Mouse (Mus musculus): ENCODE measurements around the gene Mogat2.

The Mogat2 gene

DNA sequence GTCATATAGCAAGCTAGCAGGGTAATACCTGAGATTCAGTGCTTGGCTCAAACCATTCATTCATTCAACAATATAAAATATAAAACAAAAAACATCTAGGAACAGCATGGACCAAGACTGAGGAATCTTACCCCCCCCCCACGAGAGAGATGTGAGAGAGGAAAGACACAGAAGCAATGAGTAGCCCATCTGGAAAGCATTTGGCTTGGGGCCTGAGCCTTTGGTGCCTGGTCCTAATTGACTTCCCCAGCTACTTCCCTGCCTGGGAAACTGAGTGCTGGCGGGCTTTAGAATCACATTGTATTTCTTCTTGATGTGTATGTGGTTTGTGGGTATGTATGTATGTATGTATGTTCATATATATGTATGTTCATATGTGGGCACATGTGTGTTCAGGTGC is 2.8 kb downstream of the Mogat2 start:
- DNase-seq (ENCODE audit: low read depth), result no peak

DNA sequence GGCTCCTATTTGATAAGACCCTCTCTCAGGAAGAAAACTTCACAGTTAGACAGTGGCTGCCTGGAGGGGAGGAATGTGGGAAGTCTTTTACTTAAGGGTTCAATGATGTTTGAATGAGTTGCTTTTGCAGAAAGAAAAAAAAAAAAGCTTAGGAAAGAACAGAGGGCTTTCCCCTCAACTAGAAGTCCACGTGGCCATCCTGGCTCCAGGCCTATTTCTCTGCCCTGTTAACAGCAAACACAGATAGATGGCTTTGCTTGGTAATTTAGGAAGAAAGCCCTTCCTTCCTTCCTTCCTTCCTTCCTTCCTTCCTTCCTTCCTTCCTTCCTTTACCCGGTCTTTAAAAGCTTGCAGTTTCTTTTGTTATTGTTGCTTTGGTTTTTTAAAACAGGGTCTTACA is 3.5 kb downstream of the Mogat2 start:
- DNase-seq (ENCODE audit: low read depth), result no peak

DNA sequence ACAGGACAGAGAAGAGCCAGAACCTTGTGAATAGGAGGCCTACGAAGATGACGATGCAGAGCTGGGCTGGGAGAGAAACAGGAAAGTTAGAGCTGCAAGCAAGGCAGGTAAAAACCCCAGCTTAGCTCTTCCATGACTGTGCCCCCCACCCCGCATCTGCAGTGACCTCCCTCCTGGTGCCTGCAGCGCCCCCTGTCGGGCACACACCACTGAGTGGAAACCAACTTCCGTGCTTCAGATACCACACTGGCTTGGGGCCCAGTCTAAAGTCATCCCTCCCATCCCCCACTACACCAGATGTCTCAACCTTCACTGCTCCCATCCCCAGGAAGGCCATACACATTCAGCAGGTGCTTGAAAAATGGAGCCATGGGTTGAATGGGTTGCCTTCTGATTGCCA is 5.8 kb downstream of the Mogat2 start:
- no peak for DNase-seq (ENCODE audit: low read depth)

DNA sequence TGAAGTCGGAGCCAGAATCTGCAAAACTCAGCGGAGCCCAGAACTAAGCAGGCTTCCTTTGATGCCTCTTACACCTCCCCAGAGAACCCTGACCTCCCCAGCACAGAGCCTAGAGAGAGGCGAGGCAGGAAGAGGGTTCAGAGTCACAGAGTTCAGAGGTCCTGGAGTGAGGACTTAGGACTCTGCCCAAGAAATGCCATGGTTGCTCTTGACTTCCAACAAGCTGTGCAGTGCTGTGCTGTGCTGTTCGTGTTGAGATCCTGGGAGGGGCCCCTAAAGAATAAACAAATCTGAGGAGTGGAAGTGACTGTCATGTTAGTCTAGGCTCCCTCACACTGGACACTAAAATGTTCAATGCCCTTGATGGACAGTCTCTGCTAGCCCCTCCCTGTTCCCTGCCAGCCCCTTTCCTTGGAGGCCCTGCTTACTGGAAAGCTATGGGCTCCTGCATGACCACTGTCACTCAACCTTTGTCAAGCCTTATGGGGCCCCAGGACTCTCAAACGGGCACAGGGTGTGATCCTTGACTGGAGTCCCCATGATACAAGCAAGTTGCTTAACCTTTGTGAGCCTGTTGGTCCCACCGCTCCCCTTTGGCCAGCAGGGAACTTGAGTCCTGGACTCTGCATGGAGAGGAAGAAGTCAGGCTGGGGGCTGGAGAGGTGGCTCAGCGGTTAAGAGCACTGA is 8.2 kb downstream of the Mogat2 start:
- DNase-seq (ENCODE audit: low read depth), result no peak

DNA sequence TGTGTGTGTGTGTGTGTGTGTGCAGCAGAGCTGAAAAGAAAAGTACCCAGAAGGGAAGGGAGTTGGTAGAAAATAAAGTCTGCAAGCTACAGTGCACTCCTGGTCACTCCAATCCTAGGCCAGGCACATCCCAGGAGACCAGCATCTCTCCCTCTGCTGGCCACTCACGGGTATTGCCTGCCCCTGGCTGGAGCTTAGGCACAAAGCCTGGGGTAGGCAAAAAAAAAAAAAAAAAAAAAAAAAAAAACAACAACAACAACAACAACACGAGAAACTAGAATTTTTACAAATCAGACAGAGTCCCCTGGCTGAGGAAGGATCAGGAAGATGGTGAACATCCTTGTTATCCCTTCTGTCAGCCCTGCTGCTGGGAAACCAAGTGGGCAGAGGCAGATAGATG is 9.0 kb downstream of the Mogat2 start:
- peak; percentile 40 for DNase-seq (ENCODE audit: low read depth)

DNA sequence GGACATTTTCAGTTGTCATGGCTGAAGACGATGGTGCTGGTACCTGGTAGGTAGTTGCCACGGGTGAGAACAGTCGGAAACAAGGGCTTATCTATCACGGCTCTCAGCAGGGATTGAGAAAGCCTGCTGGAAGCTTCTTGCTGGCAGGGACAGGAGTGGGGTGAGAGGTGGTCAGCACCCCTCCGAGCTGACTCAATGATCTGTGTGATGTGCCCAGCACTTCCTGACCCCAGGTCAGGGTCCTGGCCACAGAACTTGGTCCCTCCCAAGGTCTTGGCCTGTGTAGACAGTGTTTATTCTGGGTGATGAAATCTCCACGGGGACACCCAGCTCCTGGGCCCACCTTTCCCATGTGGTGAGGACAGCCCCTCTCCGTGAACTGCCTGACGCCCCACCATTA is 9.6 kb downstream of the Mogat2 start:
- no peak for DNase-seq (ENCODE audit: low read depth)

DNA sequence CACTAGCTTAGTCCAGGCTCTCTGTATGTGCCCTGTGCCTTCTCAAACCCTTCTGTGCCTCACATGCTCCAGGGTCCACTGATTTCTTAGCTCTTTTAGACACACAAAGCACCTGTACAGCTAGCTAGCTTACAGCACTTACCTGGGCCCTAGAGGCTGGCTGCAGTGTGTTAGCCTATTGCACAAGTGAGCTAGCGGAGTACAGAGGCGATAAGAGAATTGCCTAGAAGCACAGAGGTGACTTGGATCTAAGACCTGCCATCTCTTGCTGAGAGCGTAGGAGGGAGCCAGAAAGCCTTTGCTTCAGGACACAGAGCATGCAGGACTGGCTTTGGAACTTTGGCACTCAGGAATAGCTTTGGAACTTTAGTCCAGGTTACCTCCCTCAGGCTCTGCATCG is 11.2 kb downstream of the Mogat2 start:
- DNase-seq (ENCODE audit: low read depth), result no peak

DNA sequence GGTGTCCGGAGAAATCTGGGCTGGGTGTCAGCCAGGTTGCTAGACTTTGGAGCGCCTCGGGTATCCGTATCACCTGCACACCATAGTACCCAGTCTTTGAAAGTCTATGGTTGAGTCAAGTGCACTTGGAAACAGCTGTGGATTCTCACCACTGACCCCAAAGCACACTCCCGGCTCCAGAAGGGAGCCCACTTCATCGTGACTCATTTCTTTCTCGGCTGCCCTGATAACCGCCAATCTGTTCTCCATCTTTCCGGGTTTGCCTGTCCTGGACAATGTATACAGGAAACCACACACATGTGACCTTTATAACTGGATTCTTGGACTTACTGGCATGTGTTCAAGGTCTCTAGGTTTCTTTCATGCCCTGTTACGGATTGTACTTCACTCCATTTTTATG is 11.8 kb downstream of the Mogat2 start:
- no peak for DNase-seq (ENCODE audit: low read depth)

DNA sequence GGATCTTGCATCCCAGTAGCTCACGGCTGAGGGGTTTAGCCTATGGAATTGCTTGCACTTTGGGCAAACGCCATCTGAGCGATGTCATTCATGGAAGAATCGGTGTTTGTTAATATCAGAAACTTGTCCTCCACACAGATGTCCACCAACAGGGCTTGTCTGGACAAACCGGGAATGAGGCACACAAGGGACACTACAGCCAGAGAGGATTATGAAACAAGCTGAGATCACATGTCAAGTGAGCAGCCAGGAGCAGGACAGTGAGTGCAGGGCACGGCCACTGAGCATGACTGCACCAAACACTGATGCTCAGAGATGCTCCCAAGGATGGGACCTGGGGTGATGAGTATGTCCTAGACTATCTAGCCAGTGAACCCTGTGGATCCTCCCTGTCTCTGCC is 13.0 kb downstream of the Mogat2 start:
- no peak for DNase-seq (ENCODE audit: low read depth)

DNA sequence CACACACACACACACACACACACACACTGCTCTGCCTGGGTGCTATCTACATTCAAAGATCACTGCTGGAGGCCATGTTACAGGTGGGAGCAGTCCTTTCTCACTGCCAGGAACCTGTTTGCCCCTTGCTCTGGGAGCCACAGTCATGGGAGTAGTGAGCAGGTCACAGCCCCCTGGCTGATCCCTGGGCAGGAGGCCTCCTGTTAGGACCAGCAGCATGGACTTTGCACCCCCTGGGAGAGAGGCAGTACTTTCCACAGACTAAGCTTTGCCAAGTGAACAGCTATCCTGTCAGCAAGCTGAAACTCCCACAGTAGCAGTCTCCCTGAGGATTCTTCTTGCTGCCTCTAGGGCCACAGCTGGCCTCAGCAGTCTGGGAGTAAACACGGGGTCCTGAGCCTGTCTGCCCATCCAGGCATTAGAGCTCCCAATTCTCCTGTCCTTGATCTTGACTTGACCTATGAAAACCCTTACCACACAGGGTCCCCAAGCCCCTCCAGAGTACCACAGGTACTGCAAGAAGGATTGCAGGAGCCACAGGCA is 13.7 kb downstream of the Mogat2 start:
- no peak for DNase-seq (ENCODE audit: low read depth)

DNA sequence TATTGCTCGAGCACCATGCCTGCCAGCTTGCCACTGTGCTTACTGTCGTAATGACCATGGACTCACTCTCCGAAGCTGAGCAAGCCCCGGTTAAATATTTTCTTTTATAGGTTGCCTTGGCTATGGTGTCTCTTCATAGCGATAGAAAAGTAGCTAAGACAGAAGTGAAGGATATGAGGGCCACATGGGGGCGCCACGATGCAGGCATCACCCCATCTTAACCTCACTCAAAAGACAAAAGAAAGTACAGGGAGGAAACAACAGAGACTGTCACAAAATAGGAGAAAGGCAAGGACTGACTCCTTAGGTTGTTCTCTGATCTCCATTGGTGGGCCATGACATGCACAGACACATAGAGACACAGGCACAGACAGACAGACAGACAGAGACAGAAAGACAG is 14.2 kb downstream of the Mogat2 start:
- peak; percentile 47 for DNase-seq (ENCODE audit: low read depth)

DNA sequence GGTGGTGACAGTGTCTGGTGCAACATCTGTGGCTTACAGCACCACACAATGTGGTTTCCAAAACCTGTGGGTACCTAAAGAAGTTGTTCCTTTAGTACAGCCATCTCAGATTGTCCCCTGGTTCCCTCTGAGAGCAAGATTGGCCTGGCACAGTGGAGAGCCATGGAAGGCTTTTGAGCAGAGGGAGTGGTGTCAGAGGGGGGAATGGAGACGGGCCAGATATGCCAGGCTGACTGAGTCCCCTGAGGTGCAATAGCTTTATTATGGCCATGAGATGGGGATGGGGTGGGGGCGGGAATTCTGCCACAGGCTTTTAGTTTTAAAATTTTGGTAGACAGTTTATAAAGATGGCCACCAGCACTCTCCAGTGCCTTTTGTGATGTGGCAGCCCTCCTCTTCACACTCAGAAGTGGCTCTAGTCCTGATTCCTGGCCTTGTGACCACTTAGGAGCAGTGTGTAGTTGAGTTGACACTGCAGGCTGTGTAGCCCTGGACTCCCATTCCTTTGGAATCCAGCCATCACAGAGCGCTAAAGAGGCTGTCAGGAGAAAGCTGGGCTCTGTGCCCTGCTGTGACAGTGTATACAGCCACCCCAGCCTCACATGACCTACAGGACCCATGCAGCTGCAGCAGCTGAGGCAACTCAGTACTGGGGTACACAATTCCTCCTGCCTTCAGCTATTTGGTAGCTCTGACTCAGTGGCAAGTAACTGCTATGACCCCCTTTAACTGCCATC is 20.9 kb downstream of the Mogat2 start:
- DNase-seq (ENCODE audit: low read depth), result no peak

DNA sequence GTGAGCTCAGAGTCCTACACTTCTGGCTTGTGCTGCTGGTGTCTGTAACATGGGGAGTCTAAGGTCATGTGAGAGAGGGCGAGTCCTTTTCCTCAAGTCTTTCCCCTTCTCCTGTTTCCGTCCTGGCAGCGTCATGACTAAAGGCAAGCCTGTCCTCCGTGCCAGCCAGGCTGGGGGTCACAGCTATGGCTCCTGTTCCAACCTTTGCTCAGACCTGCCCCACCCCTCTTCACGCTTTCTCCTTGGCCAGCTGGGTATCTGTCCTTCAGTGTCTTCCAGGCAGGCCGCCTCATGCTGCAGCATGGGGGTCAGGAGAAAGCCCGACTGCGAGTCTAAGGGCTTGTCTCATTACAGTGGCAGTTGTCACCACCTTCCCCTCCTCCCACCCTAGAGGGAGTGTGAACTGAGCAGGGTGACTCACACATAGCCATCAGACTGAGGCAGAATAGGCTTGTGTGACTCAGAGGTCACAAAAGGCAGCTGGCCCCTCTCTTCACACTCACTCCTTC is 23.0 kb downstream of the Mogat2 start:
- DNase-seq (ENCODE audit: low read depth), result no peak

DNA sequence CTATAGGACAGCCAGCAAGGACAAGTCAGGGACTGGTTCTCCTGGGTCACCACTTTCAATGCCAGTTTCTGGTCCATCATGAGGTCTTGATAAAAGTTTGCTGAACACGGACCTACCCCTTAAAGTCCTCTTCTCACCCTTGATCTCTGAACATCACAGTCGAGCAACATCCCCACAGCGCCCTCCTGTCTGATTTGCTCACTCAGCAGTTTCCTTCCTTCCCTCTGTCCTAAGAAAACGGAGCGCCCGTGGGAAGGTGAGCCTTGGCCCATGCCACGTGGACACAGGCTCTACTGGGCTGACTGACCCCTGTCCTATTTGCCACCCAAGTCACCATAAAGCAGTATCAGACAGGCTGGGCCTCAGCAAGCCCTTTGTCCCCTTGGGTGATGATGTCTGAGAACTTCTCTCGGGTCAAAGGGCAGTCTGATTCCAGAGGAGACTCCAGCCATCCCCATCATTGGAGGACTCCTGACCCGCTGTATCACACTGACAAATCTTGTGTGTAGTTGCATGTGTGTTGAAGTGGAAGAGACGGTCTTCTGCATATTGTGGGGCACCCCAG is 23.7 kb downstream of the Mogat2 start:
- no peak for DNase-seq (ENCODE audit: low read depth)

DNA sequence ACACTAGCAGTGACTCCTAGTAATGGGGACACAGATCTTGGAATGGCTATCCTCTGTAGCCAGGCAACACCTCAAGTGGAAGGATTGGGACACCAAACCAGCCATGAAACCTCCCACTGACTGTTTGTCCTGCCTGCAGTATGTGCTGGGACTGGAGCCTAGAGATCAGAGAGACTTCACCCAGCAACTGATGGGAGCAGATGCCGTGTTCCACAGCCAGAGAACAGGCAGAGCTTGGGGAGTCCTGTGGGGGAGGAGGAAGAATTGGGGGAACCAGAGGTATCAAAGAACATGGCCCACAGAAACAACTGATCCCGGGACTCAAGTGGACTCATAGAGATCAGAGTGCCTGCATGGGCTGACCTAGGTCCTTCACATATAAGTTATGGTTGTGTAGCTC is 24.7 kb downstream of the Mogat2 start:
- no peak for DNase-seq (ENCODE audit: low read depth)

DNA sequence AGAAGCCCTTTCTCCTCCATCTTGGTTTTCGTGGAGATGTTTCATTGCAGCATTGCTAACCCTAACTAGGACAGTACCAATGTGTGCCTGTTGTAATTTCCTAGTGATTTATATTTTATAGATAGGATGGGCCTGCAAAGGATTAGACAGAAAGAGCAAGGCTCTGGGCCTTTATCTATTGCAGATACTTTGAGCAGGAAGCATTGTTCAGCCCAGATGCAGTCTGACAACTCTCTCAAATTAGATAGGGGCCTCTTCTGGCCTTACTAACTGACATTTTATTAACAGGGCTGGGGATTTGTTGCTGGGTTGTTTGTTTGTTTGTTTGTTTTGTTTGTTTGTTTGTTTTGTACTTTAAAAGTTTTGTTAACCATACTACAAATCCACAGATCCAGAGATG is 25.4 kb downstream of the Mogat2 start:
- no peak for DNase-seq (ENCODE audit: low read depth)

DNA sequence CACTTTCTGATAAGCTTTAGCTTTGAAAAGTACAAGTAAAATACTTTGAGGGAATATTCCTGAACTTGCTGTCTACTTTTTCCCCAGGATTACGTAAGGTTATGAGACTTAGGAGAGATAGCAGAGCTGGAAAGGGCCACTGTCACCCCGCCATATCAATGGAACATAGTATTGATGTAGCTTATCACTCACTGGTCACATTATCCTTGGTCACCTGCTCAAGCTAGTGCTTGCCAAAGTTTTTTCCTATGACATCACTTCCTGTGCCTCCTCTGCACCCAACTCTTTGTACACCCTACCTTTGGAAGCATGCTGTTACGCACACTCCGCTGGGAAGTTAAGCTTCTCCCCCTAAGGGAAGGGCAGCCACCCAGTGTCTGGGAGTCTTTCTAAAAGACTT is 29.7 kb downstream of the Mogat2 start:
- no peak for DNase-seq (ENCODE audit: low read depth)

DNA sequence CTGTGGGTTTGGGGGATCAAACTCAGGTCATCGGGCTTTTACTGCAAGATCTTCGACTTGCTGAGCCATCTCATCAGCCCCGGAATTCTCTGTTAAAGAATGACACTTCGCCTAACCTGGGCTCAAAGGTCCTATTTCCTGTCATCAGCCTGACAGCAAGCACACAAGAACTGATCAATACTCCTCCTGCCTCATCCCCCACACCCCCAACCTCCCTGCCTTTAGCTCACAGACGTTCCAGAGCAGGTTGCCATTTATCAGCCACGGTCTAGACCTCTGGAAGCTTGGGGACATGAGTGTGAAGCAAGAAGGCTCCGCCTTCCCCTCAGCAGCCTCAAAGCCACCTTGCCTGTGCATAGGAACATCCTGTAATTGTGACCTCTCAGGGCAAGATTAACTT is 32.1 kb downstream of the Mogat2 start:
- DNase-seq (ENCODE audit: low read depth), result no peak

DNA sequence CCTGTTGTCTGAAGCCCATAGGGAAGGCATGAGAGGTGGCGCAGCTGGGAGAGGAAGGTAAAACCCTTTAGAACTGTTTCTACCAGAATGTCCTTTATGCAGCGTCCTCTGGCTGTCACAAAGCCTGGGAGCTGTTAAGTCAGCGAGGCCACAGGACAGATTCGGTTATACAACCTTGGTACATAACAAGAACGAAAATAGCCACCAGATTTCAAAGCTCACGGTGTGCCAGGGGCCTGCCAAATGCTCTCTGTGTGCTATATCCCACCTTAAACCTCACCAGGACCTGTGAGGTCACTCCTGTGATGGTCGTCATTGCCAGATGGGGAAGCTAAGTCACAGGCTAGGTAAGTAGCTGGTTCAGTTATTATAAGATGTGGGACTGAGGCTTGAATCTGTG is 36.3 kb downstream of the Mogat2 start:
- no peak for DNase-seq (ENCODE audit: low read depth)

DNA sequence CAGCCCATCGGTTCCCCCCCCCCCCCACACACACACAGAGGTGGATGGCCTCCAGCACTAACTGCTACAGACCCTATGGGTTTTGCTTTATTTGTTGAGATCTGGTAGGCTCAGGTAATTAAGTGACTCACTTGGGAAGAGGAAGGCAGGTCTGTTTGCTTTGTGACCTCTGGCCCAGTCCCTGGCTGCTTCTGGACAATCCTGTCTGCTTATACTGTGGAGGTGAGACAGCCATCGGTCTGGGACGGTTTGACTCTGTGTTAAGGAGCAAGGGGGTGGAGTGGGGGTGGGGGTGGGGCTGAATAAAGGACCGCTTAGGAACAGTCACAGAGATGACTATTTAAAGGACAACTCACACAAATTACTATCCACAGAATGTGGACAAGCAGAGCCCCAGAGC is 38.1 kb downstream of the Mogat2 start:
- DNase-seq (ENCODE audit: low read depth), result no peak

DNA sequence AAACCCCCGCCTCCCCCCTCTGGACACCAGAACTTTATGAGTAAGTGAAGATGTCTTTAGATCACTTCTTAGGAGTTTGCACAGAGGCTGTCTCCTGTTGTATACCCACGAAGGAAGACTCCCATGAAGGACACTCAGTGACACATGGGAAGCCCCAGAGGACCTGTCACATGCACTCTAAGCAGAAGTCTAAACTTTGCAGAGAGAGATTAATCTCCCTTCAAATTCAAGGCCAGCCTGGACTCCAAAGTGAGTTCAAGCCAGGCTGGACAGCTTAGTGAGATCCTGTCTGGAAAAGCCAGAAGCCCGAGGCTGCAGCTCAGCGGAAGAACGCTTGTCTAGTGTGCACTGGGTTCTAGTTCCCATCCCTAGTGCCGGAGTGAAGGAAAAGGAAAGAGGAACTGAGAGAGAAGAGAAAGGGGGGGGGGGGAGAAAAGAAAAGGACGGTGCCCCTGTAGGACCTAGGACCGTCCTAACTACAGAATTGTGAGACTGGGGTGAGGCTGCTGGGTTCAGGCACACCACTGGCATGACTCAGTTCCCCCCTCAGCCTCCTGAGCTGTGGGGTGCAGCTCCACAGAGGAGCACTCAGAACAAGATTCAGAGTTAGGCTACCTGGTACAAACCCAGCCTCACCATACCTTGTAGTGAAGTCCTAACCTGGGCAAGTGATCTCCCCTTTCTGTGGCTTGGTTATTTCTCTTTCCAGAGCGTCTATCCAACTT is 38.8 kb downstream of the Mogat2 start:
- no peak for DNase-seq (ENCODE audit: low read depth)

DNA sequence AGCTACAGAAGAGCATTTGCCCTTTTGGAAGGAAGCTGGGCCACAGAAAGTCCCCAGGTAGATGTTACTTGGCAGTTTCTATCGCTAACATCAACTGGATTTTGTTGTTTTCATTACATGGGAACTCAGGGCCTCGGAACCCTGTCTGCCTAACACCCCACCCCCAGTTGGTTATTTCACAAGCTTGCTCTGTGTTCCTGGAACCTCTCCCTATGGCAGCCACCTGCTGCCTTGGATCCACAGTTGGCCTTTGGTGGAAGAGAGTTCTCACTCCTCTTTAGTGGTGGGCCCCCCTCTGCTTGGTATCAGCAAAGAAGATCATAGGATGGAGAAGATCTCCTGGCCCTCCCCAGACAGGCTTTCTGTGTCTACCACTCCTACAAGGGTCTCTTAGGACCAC is 39.6 kb downstream of the Mogat2 start:
- DNase-seq (ENCODE audit: low read depth), result no peak

DNA sequence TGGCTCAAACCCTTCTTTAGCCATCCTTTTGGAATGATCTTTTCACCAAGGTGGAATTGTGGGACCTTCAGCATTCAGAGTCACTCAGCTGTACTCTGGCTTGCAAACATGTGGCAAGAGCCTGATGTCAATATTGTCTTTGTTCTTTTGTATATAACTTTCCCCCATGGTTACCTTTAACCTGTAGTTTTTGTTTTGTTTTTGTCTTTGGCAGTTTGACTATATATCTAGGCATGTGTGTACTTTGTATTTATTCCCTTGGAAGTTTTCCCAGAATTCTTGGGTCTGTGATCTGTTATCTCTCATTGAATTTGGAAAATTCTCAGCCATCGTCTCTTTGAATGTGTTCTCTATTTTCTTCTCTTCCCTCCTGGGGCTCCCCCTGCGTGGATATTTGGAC is 43.9 kb downstream of the Mogat2 start:
- no peak for DNase-seq (ENCODE audit: low read depth)
